Mouse (Mus musculus): ENCODE measurements around the gene Kng1. TPM values are rescaled to one million over a fixed set of nuclear protein-coding genes. Genes with fewer than 3 reads are reported as not detected.
A peak's percentile ranks its signal among the peaks of the same experiment; 100 is the strongest.
"Not testable (repeated sequence)": the region's sequence is repeated elsewhere in the genome, so short reads cannot be mapped to it uniquely, and the experiment has no call there.

Gene Kng1
- polyA plus RNA-seq, 1 experiment from 2014 or later: not detected

GRCm38 (mm10) chr16:23097290-23098104, 39.8 kb downstream of the Kng1 start:
- H3K4me2 ChIP-seq; H3K27ac ChIP-seq; H3K4me3 ChIP-seq; H3K36me3 ChIP-seq; ATAC-seq (ENCODE audit: low FRiP score); H3K9me3 ChIP-seq; H3K9ac ChIP-seq: not testable (repeated sequence)
- Histone ChIP-seq H3K4me1 (replicated peaks) (peaks cover 16% of the 10 kb centered on the region), H3K27me3 (peaks cover 19% of the 10 kb centered on the region)
- WGBS: 86% methylated on average over 8 of the region's 8 CpGs

GRCm38 (mm10) chr16:23098105-23098452, 40.4 kb downstream of the Kng1 start:
- Histone ChIP-seq H3K27me3 (peaks cover 25% of the 10 kb centered on the region), H3K4me1 (replicated peaks) (peaks cover 21% of the 10 kb centered on the region)
- not testable (repeated sequence) for H3K27ac ChIP-seq; H3K9me3 ChIP-seq; H3K4me3 ChIP-seq; H3K4me2 ChIP-seq; H3K9ac ChIP-seq; H3K36me3 ChIP-seq; ATAC-seq (ENCODE audit: low FRiP score)
- 100% methylated on average over 1 of the region's 1 CpGs for WGBS

- WGBS: 4% methylated on average over 12 of the region's 12 CpGs
- ATAC-seq (ENCODE audit: low FRiP score): no peak
- Histone ChIP-seq H3K4me1 (replicated peaks) (peaks cover 21% of the 10 kb centered on the region), H3K9me3 (no peaks in the 10 kb centered on the region), H3K4me2 (peak overlapping the region; percentile 56), H3K36me3 (no peaks in the 10 kb centered on the region), H3K9ac (peak overlapping the region; percentile 67), H3K4me3 (peak overlapping the region; percentile 34), H3K27ac (no peak overlapping the region), H3K27me3 (peaks cover 31% of the 10 kb centered on the region)
Observed at GRCm38 (mm10) chr16:23099632-23100031, 42.0 kb downstream of the Kng1 start.

- peak overlapping the region; percentile 34 for H3K4me3 ChIP-seq
- no peaks in the 10 kb centered on the region for H3K9me3 ChIP-seq
- H3K27ac ChIP-seq: no peak overlapping the region
- peak; percentile 62; the same call in 1 of the 2 replicates for ATAC-seq (ENCODE audit: low FRiP score)
- 1% methylated on average over 9 of the region's 9 CpGs for WGBS
- no peaks in the 10 kb centered on the region for H3K36me3 ChIP-seq
- peak overlapping the region; percentile 56 for H3K4me2 ChIP-seq
- H3K4me1 ChIP-seq (replicated peaks): peaks cover 21% of the 10 kb centered on the region
- peak overlapping the region; percentile 67 for H3K9ac ChIP-seq
- peaks cover 31% of the 10 kb centered on the region for H3K27me3 ChIP-seq
Observed at GRCm38 (mm10) chr16:23100099-23100575, 42.5 kb downstream of the Kng1 start.

- Histone ChIP-seq H3K36me3 (no peaks in the 10 kb centered on the region), H3K9me3 (no peaks in the 10 kb centered on the region), H3K4me1 (replicated peaks) (peaks cover 21% of the 10 kb centered on the region), H3K27me3 (peaks cover 31% of the 10 kb centered on the region), H3K4me2 (peak overlapping the region; percentile 56), H3K27ac (no peak overlapping the region), H3K9ac (peak overlapping the region; percentile 67), H3K4me3 (peak overlapping the region; percentile 34)
- WGBS: 11% methylated on average over 10 of the region's 10 CpGs
- no peak for ATAC-seq (ENCODE audit: low FRiP score)
Observed at GRCm38 (mm10) chr16:23100613-23101012, 42.9 kb downstream of the Kng1 start.

GRCm38 (mm10) chr16:23102340-23103037, 44.8 kb downstream of the Kng1 start:
- peak overlapping the region; percentile 19 for H3K4me3 ChIP-seq
- ATAC-seq (ENCODE audit: low FRiP score): no peak
- no peak overlapping the region for H3K27ac ChIP-seq
- H3K27me3 ChIP-seq: peaks cover 31% of the 10 kb centered on the region
- peaks cover 21% of the 10 kb centered on the region for H3K4me1 ChIP-seq (replicated peaks)
- H3K9me3 ChIP-seq: no peaks in the 10 kb centered on the region
- 16% methylated on average over 15 of the region's 15 CpGs for WGBS
- H3K9ac ChIP-seq: peak overlapping the region; percentile 55; the same call in 1 of the 2 replicates
- H3K4me2 ChIP-seq: peak overlapping the region; percentile 42
- H3K36me3 ChIP-seq: no peaks in the 10 kb centered on the region

GRCm38 (mm10) chr16:23103038-23103745, 45.5 kb downstream of the Kng1 start:
- Histone ChIP-seq H3K27me3 (peaks cover 31% of the 10 kb centered on the region), H3K4me3 (peak overlapping the region; percentile 19), H3K9ac (peak overlapping the region; percentile 55; the same call in 1 of the 2 replicates), H3K27ac (no peak overlapping the region), H3K4me1 (replicated peaks) (peaks cover 21% of the 10 kb centered on the region), H3K9me3 (no peaks in the 10 kb centered on the region), H3K36me3 (no peaks in the 10 kb centered on the region), H3K4me2 (peak overlapping the region; percentile 42)
- no peak for ATAC-seq (ENCODE audit: low FRiP score)
- WGBS: 44% methylated on average over 17 of the region's 17 CpGs

- H3K27ac ChIP-seq: no peak overlapping the region
Observed at GRCm38 (mm10) chr16:23103841-23104240, 46.2 kb downstream of the Kng1 start.

GRCm38 (mm10) chr16:23106121-23106520, 48.5 kb downstream of the Kng1 start:
- 82% methylated on average over 7 of the region's 7 CpGs for WGBS
- Histone ChIP-seq H3K27me3 (peaks cover 18% of the 10 kb centered on the region), H3K36me3 (peaks cover 23% of the 10 kb centered on the region), H3K4me2 (no peak overlapping the region), H3K27ac (no peak overlapping the region), H3K9me3 (no peaks in the 10 kb centered on the region), H3K4me1 (replicated peaks) (peaks cover 31% of the 10 kb centered on the region), H3K4me3 (no peak overlapping the region), H3K9ac (no peak overlapping the region)
- ATAC-seq (ENCODE audit: low FRiP score): no peak

More at GRCm38 (mm10) chr16:23103841-23104240, 46.2 kb downstream of the Kng1 start:
- Histone ChIP-seq H3K4me2 (no peak overlapping the region), H3K9me3 (no peaks in the 10 kb centered on the region), H3K27me3 (peaks cover 31% of the 10 kb centered on the region), H3K36me3 (peaks cover 2% of the 10 kb centered on the region), H3K9ac (no peak overlapping the region), H3K4me3 (no peak overlapping the region), H3K4me1 (replicated peaks) (peaks cover 23% of the 10 kb centered on the region)
- 63% methylated on average over 2 of the region's 2 CpGs for WGBS
- ATAC-seq (ENCODE audit: low FRiP score): no peak

GRCm38 (mm10) chr16:23107231-23107942, 49.7 kb downstream of the Kng1 start, which contains the start of gene Eif4a2:
Eif4a2 (plus strand) TSS chr16:23107444.
- peak within 1 kb of the TSS; percentile 99 for H3K27ac ChIP-seq
- ATAC-seq (ENCODE audit: low FRiP score): peak; percentile 93
- peak within 1 kb of the TSS; percentile 99 for H3K4me3 ChIP-seq
- peaks cover 36% of the 10 kb centered on the region for H3K4me1 ChIP-seq (replicated peaks)
- peaks cover 36% of the 10 kb centered on the region for H3K36me3 ChIP-seq
- peak within 1 kb of the TSS; percentile 97 for H3K4me2 ChIP-seq
- no peaks in the 10 kb centered on the region for H3K9me3 ChIP-seq
- WGBS: under 1% methylated on average over 71 of the region's 71 CpGs
- peak within 1 kb of the TSS; percentile 100 for H3K9ac ChIP-seq
- peaks cover 13% of the 10 kb centered on the region; the same call in 1 of the 2 replicates for H3K27me3 ChIP-seq

GRCm38 (mm10) chr16:23107946-23108759, 50.5 kb downstream of the Kng1 start:
- ATAC-seq (ENCODE audit: low FRiP score): peak; percentile 93
- peak overlapping the region; percentile 99 for H3K27ac ChIP-seq
- peak overlapping the region; percentile 97 for H3K4me2 ChIP-seq
- peak overlapping the region; percentile 100 for H3K9ac ChIP-seq
- H3K4me3 ChIP-seq: peak overlapping the region; percentile 99
- peaks cover 33% of the 10 kb centered on the region for H3K4me1 ChIP-seq (replicated peaks)
- under 1% methylated on average over 52 of the region's 52 CpGs for WGBS
- peaks cover 43% of the 10 kb centered on the region for H3K36me3 ChIP-seq
- no peaks in the 10 kb centered on the region for H3K9me3 ChIP-seq
- 0 out of 2 replicates have a peak, but pooled peaks cover 5% of the 10 kb centered on the region for H3K27me3 ChIP-seq

Data from hindbrain, embryonic 13.5 days (tissue).